Mouse (Mus musculus) cortical plate, adult 2 months (tissue): ENCODE data around the gene Dysf.

Source experiments
- CTCF ChIP-seq: fragments of 200-500 bp; IDR thresholded peaks from 2 replicates; pipeline ENCODE4 v1.5.1; 2011; ENCODE audit warnings: mild to moderate bottlenecking, control low read depth, low read length; ENCODE audit not compliant: insufficient read depth; ENCODE audit errors: extremely low read depth
- POLR2A ChIP-seq: fragments of 200-500 bp; IDR thresholded peaks from 2 replicates; pipeline ENCODE4 v1.6.1; 2011; ENCODE audit warnings: mild to moderate bottlenecking, low read length, control low read depth; ENCODE audit not compliant: insufficient read depth; ENCODE audit errors: extremely low read depth

GRCm38 (mm10) chr6:84135709-84136108 lies 127.3 kb downstream of the Dysf start:
- no peak for TF ChIP-seq CTCF
- no peak for TF ChIP-seq POLR2A
